Mouse (Mus musculus): Measurements from ENCODE around the gene Gm21974. TPM values are rescaled to one million over a fixed set of nuclear protein-coding genes. Genes with fewer than 3 reads are reported as not detected.
A peak's percentile ranks its signal among the peaks of the same experiment; 100 is the strongest.
"Not testable (repeated sequence)": the region's sequence is repeated elsewhere in the genome, so short reads cannot be mapped to it uniquely, and the experiment has no call there.

The Gm21974 gene
- total RNA-seq, 1 experiment from 2014 or later, result not detected

- ATAC-seq (replicated peaks in 1 of 2; ENCODE audit: insufficient read depth in 1 of 2, low FRiP score in 2 of 2, low TSS enrichment in 1 of 2, low read depth in 1 of 2, poor library complexity in 2 of 2, severe bottlenecking in 2 of 2), result peak; percentile 71 to 80
Measured at GRCm38 (mm10) chr7:127922451-127923275, 27.4 kb upstream of the Gm21974 start.

- ATAC-seq (replicated peaks in 1 of 2; ENCODE audit: insufficient read depth in 1 of 2, low FRiP score in 2 of 2, low TSS enrichment in 1 of 2, low read depth in 1 of 2, poor library complexity in 2 of 2, severe bottlenecking in 2 of 2), result no peak
Measured at GRCm38 (mm10) chr7:127921516-127921915, 26.3 kb upstream of the Gm21974 start.

GRCm38 (mm10) chr7:127919290-127919689, 24.0 kb upstream of the Gm21974 start:
- ATAC-seq (replicated peaks in 1 of 2; ENCODE audit: insufficient read depth in 1 of 2, low FRiP score in 2 of 2, low TSS enrichment in 1 of 2, low read depth in 1 of 2, poor library complexity in 2 of 2, severe bottlenecking in 2 of 2), result 0 out of 4 replicates have a peak, but pooled peaks of 1 of the 2 experiments have one; percentile 29

- no peak for ATAC-seq (replicated peaks in 1 of 2; ENCODE audit: insufficient read depth in 1 of 2, low FRiP score in 2 of 2, low TSS enrichment in 1 of 2, low read depth in 1 of 2, poor library complexity in 2 of 2, severe bottlenecking in 2 of 2)
Measured at GRCm38 (mm10) chr7:127918203-127918602, 22.9 kb upstream of the Gm21974 start.

DNA sequence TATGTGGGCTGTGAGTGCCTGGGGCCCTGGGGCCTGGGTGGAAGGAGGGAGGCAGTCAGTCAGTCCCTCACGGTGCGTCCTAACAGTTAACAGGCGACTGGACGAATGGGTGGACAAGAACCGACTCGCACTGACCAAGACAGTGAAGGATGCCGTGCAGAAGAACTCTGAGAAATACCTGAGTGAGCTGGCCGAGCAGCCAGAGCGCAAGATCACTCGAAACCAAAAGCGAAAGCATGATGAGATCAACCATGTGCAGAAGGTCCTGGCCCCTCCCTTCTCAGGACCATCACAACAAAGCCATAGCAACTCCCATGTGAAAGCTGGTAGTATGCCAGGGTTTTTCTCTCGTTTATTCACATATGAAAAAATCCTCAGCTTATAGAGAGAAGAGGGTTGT, 20.0 kb upstream of the Gm21974 start:
- ATAC-seq (replicated peaks in 1 of 2; ENCODE audit: insufficient read depth in 1 of 2, low FRiP score in 2 of 2, low TSS enrichment in 1 of 2, low read depth in 1 of 2, poor library complexity in 2 of 2, severe bottlenecking in 2 of 2), result no peak

- ATAC-seq (replicated peaks in 1 of 2; ENCODE audit: insufficient read depth in 1 of 2, low FRiP score in 2 of 2, low TSS enrichment in 1 of 2, low read depth in 1 of 2, poor library complexity in 2 of 2, severe bottlenecking in 2 of 2), result no peak
Measured at GRCm38 (mm10) chr7:127912938-127913337, 17.7 kb upstream of the Gm21974 start.

DNA sequence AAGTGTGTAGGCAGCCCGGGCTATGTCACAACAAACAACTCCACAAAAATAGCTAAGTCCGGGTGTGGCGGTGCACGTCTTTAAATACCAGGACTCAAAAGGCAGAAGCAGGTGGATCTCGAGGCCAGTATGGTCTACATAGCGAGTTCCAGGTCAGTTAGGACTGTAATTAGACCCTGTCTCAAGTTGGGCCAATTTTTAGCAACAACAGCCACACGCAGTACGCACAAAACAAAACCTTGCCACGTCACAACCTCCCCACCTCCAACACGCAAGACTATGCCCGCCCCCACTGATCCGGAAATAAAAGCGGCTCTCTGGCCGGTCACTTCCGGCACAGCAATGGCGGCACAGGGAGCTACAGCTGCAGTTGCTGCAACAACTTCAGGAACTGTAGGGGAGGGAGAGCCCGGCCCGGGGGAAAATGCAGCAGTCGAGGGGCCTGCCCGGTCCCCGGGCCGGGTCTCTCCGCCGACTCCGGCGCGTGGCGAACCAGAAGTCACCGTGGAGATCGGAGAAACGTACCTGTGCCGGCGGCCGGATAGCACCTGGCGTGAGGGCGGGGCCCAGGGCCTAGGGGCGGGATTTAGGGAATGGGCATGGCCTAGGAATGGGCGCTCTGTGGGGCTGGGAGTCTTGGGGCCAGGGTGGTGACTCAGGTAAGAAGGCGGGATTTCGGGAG, 17.1 kb upstream of the Gm21974 start, which contains the start of gene Kat8:
Gene Kat8 (plus strand): TSS at position 327 of the 682 bp plus-strand sequence.
- peak; percentile 96 to 98 for ATAC-seq (replicated peaks in 1 of 2; ENCODE audit: insufficient read depth in 1 of 2, low FRiP score in 2 of 2, low TSS enrichment in 1 of 2, low read depth in 1 of 2, poor library complexity in 2 of 2, severe bottlenecking in 2 of 2)

GRCm38 (mm10) chr7:127908656-127909055, 13.4 kb upstream of the Gm21974 start:
- ATAC-seq (replicated peaks in 1 of 2; ENCODE audit: insufficient read depth in 1 of 2, low FRiP score in 2 of 2, low TSS enrichment in 1 of 2, low read depth in 1 of 2, poor library complexity in 2 of 2, severe bottlenecking in 2 of 2), result no peak

- no peak for ATAC-seq (replicated peaks in 1 of 2; ENCODE audit: insufficient read depth in 1 of 2, low FRiP score in 2 of 2, low TSS enrichment in 1 of 2, low read depth in 1 of 2, poor library complexity in 2 of 2, severe bottlenecking in 2 of 2)
Measured at GRCm38 (mm10) chr7:127907939-127908338, 12.7 kb upstream of the Gm21974 start.

- peak; percentile 87 for ATAC-seq (replicated peaks in 1 of 2; ENCODE audit: insufficient read depth in 1 of 2, low FRiP score in 2 of 2, low TSS enrichment in 1 of 2, low read depth in 1 of 2, poor library complexity in 2 of 2, severe bottlenecking in 2 of 2)
Measured at GRCm38 (mm10) chr7:127903971-127904796, 8.9 kb upstream of the Gm21974 start, which contains the start of gene Bckdk. Bckdk (plus strand) TSS chr7:127904082.

DNA sequence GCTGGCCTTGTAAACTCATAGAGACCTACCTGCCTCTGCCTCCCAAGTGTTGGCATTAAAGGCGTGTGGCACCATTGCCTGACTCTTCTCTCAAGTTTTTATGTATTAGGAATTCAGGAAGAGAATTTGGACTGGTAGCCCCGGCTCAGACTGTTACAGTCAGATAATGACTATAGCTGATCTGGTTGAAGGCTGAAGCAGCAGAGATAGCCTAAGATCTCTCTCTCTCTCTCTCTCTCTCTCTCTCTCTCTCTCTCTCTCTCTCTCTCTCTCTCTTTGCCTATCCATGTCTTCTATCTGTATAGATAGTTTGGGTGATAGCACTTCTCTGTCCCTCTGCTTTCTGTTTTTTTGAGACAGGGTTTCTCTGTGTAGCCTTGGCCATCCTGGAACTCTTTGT, 6.5 kb upstream of the Gm21974 start:
- ATAC-seq (replicated peaks in 1 of 2; ENCODE audit: insufficient read depth in 1 of 2, low FRiP score in 2 of 2, low TSS enrichment in 1 of 2, low read depth in 1 of 2, poor library complexity in 2 of 2, severe bottlenecking in 2 of 2), result no peak

DNA sequence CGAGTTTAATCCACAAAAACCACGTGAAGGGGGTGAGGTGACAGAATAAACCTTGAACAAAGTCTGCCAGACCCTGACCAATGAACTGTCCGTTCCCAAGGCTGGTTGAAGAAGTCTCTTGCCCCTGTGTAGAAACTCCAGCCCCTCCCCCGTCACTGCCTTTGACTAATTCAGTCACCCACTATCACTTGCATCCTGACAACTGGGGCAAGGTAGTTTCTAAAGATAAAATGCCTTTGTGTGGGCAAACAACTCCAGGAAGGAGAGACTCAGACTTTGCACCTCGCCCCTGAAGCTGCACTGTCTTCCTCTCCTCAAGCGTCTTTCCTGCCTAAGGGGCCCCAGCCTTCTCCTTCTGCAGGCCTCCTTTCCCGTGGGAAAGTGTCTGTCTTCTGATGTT, 4.7 kb upstream of the Gm21974 start:
- ATAC-seq (replicated peaks in 1 of 2; ENCODE audit: insufficient read depth in 1 of 2, low FRiP score in 2 of 2, low TSS enrichment in 1 of 2, low read depth in 1 of 2, poor library complexity in 2 of 2, severe bottlenecking in 2 of 2), result no peak

DNA sequence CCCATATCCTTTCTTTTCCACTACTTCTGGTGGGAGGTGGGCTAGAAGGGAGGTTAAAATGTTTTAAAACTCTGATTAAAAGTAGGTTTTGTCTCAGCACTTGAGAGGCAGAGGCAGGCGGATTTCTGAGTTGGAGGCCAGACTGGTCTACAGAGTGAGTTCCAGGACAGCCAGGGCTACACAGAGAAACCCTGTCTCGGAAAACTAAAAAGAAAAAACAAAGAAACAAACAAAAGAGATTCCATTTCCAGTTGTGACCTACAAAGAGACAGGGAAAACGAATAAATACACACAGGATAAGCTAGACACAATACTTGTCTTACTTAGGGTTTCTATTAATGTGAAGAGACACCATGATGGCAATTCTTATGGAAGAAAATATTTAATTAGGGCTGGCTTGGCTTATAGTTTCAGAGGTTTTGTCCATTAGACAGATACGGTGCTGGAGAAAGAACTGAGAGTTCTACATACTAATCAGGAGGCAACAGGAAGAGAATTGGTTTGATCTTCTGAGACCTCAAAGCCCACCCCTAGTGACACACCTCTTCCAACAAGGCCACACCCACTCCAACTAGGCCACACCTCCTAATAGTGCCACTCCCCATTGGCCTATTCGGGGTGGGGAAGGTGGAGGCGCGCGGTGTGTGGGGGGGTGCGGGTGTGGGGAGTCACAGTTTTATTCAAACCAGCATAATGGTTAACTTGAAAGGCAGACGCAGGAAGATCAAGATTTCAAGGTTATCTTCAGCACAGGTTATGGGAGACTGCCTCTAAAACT, 3.1 kb upstream of the Gm21974 start:
- ATAC-seq (replicated peaks in 1 of 2; ENCODE audit: insufficient read depth in 1 of 2, low FRiP score in 2 of 2, low TSS enrichment in 1 of 2, low read depth in 1 of 2, poor library complexity in 2 of 2, severe bottlenecking in 2 of 2), result no peak

- ATAC-seq (replicated peaks in 1 of 2; ENCODE audit: insufficient read depth in 1 of 2, low FRiP score in 2 of 2, low TSS enrichment in 1 of 2, low read depth in 1 of 2, poor library complexity in 2 of 2, severe bottlenecking in 2 of 2), result no peak
Measured at GRCm38 (mm10) chr7:127897542-127897941, 2.3 kb upstream of the Gm21974 start.

DNA sequence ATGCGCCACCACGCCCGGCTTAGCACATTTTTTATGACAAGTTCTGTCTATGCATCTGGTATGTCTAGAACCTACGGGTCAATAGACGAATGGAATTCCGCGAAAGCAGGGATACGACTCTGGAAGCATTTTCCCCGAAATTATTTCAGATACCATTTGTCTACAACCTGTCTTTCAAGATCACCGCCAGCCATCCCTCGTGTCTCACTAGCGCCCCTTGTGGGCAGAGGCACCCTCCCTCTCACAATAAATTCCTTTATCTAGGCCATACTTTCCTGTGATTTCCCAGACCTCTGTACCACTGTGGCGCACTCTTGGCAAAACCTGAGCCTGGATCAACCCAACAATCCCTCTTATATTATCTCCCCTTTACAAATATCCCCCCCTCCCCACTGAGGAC, 1.1 kb upstream of the Gm21974 start:
- ATAC-seq (replicated peaks in 1 of 2; ENCODE audit: insufficient read depth in 1 of 2, low FRiP score in 2 of 2, low TSS enrichment in 1 of 2, low read depth in 1 of 2, poor library complexity in 2 of 2, severe bottlenecking in 2 of 2), result no peak; a peak in 1 of 4 replicates

DNA sequence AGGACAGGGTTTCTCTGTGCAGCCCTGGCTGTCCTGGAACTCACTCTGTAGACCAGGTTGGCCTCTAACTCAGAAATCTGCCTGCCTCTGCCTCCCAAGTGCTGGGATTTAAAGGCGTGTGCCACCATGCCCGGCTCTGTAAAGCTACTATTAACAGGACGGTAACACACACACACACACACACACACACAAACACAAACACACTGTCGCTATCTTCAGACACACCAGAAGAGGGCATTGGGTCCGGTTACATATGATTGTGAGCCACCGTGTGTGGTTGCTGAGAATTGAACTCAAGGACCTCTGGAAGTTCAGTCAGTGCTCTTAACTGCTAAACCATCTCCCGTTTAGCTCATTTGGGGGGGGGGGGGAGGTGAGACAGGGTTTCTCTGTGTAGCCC, 637 bp upstream of the Gm21974 start:
- ATAC-seq (replicated peaks in 1 of 2; ENCODE audit: insufficient read depth in 1 of 2, low FRiP score in 2 of 2, low TSS enrichment in 1 of 2, low read depth in 1 of 2, poor library complexity in 2 of 2, severe bottlenecking in 2 of 2), result not testable (repeated sequence)

GRCm38 (mm10) chr7:127894480-127894879, 774 bp downstream of the Gm21974 start:
- no peak for ATAC-seq (replicated peaks in 1 of 2; ENCODE audit: insufficient read depth in 1 of 2, low FRiP score in 2 of 2, low TSS enrichment in 1 of 2, low read depth in 1 of 2, poor library complexity in 2 of 2, severe bottlenecking in 2 of 2)
